Mouse (Mus musculus) natural killer cell, adult 2 months (primary cell): Measurements from ENCODE around the gene Pax4.

ENCODE experiments used
- DNase-seq, 2 experiments: peaks; one replicate each; pipeline ENCODE4 v3.0.0; 2022; ENCODE audit warnings: low spot score in 2 of 2

Gene Pax4

DNA sequence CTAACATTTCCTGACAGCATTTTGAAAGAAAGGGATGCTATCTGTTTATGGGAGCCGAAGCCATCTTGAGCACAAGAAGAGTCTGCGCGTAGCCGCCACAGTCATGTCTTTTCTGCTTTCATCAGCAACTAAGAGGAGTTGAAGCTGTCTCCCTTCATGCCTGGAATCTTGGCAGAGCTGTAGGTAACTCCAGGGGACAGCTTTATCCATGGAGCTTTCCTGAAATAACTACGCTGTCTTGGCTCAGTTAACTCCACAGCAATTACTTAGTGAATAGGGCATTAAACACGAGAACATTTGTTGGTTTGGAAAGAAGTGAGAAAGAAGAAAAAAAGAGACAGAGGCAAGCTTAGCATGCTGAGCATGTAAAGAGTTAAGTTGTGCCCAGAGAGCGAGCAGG, 1.2 kb downstream of the Pax4 start:
- DNase-seq = no peak

DNA sequence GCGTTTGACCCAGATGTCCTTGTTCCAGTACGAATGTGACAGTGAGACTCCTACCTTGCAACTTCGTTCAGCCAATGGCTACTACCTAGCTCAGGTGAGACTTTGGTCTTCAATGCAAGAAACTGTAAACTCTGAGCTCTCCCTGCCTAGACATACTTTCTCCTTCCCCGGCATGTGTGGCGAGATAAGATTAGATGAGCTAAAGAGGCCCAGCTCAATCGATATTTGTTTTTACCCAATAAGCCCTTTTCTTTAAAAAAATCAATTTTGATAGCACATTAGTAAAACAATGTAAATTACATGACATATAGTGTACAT, 17.7 kb downstream of the Pax4 start:
- no peak for DNase-seq

DNA sequence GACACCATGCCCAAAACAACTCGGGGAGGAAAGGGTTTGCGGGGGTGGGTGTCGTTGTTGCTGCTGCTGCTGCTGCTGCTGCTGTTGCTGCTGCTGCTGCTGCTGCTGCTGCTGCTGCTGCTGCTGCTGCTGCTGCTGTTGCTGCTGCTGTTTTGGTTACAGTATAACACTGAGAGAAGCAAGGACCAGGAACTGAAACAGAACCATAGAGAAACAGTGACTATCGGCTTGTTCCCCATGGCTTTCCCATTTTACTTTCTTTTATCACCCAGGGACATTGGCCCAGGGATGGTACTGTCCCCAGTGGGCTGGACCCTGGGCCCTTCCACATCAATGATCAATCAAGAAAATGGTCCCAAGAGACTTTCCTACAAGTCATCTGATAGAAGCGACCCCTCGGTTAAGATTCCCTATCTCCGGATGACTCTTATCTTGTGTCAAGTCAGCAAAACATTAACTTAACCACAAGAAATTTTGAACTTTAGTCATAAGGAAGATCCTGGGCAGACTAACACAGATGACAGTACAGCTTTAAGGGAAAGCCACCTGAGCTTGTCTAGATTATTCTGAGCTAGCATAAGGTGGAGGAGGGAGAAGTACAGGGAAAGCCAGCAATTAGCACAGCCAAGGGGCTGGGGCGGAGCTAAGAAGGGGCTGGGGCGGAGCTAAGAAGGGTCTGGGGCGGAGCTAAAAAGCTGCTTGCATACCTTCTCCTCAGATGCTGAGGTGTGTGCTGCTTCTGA, 18.2 kb downstream of the Pax4 start:
- DNase-seq = no peak

DNA sequence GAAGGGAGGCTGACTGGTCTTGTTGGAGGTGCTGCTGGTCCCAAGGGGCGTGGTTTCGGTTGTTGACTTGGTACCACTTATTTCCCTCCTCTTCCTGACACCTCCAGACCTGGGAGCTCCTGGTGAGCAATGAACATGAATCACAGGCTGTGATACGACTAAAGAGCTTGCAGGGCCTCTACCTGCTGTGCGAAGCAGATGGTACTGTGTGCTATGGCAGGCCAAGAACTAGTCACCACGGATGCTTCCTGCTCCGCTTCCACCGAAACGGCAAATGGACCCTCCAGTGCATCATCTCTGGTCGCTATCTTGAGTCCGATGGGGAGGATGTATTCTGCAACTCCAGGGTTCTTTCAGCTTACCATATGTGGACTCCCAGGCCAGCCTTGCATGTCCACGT, 19.3 kb downstream of the Pax4 start:
- DNase-seq = no peak

DNA sequence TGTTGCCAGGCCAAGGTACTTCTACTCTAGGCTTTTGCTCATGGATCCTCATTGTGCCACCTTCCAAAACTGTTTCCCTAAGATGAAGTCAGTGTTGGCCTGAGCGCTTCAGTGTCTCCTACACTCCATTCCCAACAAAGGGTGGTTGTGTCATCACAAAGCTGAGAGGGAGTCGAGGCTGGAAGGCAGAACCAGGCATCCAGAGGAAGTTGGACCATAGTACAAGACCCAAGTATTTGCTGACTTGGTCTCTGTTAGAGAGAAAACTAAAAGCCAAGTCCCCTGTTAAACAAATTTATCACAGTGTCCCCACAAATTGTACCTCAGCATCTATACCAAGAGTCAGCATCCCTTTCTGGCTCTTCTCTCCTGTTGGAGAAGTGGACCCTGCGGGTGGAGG, 20.9 kb downstream of the Pax4 start, which contains the start of gene Gcc1:
Gene Gcc1, minus strand, starts transcription at position 101 of the 400 bp plus-strand sequence.
- no peak for DNase-seq

DNA sequence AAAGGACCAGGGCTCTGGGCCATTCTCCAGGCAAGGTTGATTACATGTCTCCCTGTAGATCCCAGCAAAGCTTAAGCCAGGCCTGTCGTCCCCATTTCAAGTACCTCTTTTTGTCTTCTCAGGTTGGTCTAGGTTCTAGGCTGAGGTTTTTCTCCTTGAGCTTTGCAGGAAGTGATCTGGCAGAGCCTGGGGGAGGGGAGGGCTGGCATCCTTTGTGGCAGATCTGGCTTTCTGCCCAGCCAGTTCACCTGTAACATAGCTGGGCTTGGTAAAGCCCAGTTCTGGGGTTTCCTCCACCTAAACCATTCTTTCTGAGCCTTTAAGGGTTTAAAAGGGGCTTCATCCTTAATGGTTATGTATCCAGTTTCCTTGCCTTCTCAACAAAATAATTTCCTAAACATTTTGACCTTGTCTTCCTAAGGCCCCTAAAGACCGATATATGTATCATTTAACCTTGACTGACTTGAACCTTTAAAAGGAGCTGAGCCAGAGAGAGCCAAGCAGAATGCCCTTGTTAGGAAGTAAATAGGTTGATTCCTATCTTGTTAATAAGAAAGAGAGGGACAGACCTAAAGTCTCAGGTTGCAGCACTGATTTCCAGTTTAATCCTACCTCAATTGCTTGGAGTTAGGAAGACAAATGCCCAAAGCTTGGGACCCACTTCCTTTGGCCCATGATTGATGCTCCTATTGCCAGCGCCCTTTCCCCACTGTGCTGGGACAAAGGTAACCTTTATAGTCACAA, 21.9 kb downstream of the Pax4 start, which contains the start of gene Fscn3:
Gene Fscn3, plus strand, starts transcription at position 694 of the 744 bp plus-strand sequence.
- DNase-seq = no peak

DNA sequence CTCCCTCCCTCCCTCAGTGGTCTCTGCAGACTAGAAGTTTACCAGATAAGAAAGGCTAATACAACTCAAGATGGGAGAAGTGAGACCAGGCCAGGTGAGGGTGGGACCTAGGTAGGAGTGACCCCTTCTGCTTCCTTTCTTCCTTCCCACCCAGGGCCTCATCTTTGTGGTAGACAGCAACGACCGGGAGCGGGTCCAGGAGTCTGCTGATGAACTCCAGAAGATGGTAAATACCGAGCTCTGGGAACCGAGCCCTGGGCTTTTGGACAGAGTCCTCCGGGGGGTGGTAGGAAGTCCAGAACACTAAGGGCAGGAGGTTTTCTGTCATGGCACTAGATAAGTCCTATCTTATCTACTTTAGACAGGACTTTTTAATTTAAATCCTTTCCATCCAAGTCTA, 24.1 kb downstream of the Pax4 start:
- DNase-seq = no peak

DNA sequence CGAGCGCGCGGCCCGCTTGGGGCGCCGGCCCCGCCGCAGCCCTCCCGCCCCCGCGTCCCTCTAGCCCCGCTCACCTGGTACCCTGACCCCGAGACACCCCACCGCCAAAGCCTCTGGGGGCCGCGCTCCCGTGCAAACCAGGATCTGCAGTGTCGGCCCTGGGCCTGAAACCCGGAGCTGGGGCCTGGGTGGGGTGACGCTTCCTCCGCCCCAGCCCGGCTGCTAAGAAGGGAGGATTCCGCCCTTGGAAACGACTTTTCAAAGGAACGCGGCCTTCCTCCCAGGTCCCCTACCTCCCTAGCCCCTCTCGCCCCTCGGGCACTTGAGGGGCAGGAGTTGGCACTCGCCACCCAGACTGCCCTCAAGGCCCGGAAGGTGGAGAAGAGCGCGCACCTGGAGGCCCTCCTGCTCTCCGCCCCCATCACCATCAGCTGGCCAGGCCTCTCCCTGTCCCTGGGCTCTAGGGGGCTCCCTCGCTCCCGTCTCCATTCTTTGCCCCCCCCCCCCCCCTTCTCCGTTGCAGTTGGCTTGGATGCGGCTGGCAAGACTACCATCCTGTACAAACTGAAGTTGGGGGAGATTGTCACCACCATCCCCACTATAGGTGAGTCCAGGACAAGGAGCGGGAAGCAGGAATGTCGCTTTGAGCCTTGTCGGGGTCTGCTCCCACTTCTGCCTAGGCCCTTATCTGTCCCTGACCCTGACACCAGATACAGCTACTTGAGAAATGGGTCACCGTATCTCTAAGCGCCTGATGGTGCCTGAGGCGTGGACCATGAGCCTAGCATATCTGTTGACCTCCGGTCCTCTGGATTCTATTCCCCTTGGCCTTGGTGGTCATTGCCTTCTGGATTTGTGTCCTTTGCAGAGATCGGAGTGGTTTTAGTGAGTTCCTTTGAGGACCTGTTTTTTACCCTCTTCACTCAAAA, 25.1 kb downstream of the Pax4 start:
- DNase-seq = peak in 1 of 2 experiments; percentile 11

DNA sequence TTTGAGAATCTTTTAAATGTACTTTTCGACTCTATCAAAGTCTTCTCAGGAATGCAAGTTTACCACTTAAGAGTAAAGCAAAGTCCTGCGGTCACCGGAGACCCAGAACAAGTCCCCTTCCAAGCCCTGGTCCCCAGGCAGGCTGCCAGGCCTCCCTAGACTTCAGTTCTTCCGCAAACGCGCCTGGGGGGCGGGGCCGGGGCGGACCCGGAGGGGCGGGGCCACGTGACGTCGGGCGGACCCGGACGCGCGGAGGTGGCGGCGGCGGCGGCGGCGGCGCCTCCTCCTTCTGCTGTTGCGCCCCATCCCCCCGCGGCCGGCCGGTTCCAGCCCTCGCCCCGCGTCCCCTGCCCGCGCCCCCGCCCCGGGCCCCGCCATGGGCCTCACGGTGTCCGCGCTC, 25.8 kb downstream of the Pax4 start, which contains the start of gene Arf5:
Gene Arf5, plus strand, starts transcription at position 248 of the 400 bp plus-strand sequence.
- DNase-seq = peak; percentile 89 to 93

DNA sequence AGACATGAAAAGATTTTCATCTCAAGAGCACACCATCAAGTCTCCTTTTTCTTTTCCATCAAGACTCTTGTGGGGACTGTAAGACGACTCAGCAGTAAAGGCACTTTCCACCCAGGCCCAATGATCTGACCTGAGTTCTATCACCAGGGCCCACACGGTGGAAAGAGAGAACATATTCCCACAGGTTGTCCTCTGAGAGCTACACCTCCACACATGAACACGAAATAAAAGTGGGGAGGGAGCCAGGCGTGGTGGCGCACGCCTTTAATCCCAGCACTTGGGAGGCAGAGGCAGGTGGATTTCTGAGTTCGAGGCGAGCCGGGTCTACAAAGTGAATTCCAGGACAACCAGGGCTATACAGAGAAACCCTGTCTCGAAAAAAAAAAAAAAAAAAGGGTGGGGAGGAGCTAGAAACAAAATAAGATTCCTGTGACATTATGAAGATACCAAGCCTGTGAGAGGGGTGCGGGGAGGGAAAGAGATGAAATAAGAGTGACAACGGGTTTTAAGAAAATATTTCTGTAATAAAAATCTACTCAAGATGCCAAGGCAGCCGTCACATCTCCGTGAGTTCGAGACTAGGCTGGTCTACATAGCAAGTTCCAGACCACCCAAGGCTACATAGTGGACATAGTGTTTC, 26.4 kb downstream of the Pax4 start:
- DNase-seq = no peak

DNA sequence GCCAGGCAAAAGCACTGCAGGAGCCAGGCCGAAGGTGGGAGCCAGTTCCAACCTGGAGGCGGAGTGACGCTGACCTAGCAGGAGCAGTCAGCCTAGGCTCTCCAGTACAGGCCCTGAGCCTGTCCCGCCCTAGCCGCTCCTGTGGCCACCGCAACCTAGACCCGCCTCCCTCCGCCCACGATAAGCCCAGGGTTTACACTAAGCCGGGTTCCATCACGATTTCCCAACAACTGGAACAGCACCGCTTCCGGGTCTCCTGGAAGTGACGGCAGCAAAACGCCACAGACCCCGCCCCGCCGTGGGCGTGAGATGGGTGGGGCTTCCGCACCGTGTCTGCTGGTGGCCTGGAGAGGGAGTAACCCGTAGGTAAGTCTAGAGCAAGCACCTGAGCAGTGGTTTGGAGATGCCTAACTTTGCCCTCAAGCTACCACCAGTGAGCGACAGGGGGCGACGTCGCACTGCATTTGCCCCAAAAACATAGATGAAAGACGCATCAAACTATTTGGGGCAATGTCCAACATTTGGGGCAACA, 27.6 kb downstream of the Pax4 start:
- peak; percentile 91 to 96 for DNase-seq

DNA sequence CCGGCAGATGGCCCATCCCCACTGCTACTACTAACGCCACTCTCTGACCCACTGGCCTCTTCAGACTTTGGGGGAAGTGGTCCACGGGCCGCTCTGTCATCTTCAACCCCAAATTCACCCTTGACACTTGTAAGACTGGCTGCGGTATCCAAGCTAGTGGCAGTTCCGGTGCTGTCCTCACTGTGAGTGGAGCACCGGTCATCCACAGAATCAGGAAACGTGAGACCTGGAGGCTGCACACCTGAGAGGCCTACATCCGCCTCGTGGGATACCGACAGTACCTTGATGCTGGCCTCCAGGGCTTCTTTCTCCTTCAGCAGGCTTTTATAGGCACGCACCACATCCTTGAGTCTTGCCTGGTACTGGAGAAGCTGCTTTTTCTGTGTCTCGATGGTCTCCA, 28.3 kb downstream of the Pax4 start:
- no peak for DNase-seq

DNA sequence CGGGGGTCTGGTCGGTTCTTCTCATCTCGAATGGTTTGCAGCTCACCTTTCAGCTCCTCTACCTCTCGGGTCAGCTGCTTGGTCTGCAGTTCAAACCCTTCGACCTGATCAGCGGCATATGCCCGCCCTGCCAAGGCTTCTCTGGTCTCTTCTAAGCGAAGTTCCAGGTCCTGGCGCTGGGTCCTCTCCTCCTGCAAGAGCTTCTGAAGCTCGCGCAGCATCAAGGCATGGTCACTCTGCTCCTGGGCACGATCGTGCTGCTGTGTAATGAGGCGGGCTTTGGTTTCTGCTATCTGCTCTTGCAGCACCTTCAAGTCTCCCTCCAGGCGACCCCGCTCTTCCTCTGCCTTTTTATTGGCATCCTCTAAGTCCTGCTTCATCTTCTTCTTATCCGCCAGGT, 28.8 kb downstream of the Pax4 start:
- DNase-seq = no peak

DNA sequence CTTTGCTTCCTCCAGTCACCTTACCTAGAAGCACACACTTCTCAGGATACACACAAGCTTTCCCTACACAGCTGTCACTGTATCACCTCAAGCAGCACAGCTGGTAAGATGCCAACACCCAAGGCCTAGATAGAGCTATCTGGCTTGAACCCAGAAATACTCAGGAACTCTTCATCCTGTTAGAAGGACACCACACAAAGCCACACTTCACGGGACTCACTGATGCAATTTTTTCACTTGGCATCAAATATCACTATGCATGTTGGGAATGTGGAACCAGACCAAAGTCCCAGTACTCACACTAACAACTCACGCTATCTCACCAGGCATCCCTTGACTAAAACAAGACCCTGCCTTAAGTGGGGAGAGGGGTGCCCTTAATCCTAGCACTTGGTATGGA, 29.5 kb downstream of the Pax4 start:
- DNase-seq = no peak

DNA sequence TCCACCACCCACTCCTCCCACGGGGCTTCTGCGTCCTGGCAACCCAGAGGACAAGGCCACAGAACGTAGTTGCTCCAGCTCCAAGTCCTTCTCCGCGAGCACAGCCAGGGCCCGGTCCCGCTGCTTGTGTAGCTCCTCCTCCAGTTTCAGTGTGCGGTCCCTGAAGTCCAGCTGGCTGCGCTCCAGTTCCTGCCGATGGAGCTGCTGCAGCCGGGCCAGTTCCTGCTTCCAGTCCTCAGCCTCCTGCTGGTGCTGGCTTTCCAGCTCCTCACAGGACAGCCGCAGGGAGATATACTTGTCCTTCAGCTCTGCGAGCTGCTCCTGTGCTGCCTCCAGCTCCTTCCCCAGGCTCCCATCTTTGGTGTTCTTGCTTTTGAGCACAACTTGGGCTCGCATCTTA, 30.7 kb downstream of the Pax4 start:
- no peak for DNase-seq

DNA sequence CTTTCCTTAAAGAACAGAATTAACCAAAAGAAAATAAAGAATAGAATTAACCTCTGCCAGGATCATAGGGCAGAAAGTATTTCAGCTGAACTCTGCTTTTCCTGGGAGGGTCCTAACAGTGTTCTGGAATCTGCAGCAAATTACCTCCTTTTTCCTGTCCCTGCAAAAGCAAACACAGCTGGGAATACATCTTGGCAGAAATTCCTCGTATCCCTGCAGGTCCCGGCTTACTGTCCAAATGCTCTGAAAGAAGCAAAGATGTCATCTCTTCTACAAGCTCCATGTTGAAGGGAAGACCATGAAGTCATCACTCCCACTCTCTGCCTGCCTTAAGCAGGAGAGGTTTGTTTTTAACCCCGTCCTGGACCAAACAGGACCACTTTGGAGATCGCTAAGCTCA, 32.2 kb downstream of the Pax4 start:
- no peak for DNase-seq

DNA sequence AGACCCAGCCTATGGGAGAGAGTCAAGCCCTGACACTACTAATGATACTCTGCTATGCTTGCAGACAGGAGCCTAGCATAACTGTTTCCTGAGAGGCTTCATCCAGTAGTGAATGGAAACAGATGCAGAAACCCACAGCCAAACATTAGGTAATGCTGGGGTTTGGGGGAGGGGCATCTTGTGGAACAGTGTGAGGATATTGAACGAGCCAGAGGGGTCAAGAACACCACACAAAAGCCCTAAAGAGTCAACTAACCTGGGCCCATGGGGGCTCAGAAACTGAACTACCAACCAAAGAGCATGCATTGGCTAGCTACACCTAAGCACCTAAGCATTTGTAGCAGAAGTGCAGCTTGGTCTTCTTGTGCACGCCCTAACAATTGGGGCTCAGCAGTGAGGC, 37.9 kb downstream of the Pax4 start:
- DNase-seq = no peak

DNA sequence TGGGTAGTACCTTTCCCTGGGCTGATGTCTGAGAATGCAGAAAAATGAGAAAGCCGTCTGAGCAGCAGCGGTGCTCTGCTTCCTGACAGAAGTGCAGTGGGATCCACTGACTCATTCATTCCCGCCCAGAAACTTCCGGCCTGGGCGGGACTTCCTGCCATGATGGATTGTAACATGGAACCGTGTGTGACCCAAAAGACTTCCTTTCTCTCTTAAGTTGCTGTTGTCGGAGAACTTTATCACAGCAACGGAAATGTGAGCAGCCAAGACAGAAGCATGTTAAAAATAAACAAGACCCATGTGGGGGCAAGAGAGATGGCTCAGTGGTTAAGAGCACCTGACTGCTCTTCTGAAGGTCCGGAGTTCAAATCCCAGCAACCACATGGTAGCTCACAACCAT, 39.1 kb downstream of the Pax4 start:
- no peak for DNase-seq

DNA sequence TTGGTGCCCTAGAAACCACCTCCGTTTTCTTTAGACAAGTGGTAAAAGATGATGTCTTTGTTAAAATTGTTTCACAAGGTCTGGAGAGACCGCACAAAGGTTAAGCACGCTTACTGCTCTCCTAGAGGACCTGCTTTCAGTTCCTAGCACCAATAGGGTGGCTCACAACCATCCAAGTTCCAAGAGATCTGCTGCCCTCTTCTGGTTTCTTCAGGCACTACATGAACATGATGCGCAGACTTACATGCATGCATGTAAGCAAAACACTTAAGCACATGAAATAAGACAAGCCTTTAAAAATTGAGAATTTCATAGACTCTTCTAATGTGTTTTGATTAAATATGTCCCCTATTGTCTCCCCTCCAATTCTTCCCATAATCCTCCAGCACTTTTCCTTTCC, 49.4 kb downstream of the Pax4 start:
- DNase-seq = no peak

DNA sequence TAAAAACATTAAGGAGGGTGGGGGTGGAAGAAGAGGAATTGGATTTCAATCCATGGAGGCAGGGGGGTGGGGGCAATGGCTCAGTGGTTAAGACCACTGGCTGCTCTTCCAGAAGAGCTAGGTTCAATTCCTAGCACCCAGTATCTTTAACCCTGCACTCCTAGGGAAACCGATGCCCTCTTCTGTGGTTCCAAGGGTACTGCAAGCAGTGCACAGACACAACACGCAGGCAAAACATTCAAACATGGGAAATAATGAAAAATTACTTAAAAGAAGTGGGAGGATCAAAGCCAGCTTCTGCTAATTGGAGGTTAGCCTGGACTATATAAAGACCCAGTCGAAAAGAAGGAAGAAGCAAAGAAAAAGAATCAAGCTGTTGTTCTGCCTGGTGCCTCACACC, 50.4 kb downstream of the Pax4 start:
- DNase-seq = no peak

DNA sequence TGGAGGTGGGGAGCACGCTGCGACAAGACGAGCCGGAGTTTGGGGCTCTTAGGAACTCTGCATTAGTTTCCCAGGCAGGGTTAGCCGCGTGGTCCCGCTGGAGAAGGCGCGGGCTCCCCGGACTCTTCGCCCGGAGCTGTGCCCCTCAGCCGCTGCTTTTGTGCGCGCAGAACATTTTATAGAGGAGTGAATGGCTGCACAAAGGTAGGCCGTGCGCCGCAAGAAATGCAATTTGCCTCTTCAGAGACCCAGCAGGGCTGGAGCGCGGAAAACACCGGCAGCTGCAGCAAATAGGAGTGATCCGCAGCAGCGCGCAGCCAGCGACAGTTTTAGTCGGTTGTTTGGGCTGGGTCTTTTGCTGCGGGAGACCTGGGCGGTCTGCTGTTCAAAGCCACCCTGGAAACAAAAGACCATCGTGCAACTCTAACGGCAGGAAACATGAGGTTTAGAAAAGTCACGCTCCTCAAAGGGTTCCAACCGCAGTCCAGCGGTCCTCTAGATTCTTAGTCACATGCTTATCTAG, 51.4 kb downstream of the Pax4 start, which contains the start of gene Zfp800:
Gene Zfp800, minus strand, starts transcription at position 325 of the 523 bp plus-strand sequence.
- DNase-seq = peak; percentile 19 to 38
